Mouse (Mus musculus) lung, postnatal 0 days (tissue): ENCODE results near the gene Mrpl9. TPM values are rescaled to one million over a fixed set of nuclear protein-coding genes. Genes with fewer than 3 reads are reported as not detected.
A peak's percentile ranks its signal among the peaks of the same experiment; 100 is the strongest.

Experiments used
- ATAC-seq: fragments of 200-750 bp; cut with Nextera tagmentation; 2 replicates; pipeline ENCODE4 v1.8.0; 2017; ENCODE audit warnings: moderate library complexity
- DNase-seq: peaks from one replicate; pipeline ENCODE4 v3.0.0-alpha.2; 2016; ENCODE audit warnings: low spot score
- H3K27ac ChIP-seq: fragments of 300-500 bp; sonication (generic); 2 replicates; pipeline ENCODE4 v1.5.1; 2014; ENCODE audit warnings: antibody characterized with exemption, mild to moderate bottlenecking, low read length, mixed read lengths
- H3K27me3 ChIP-seq: fragments of 300-500 bp; sonication (generic); replicated peaks from 2 replicates; pipeline ENCODE4 v1.6.1; 2014; ENCODE audit warnings: low read length, mixed read lengths; ENCODE audit not compliant: insufficient read depth
- H3K36me3 ChIP-seq: fragments of 300-500 bp; sonication (generic); 2 replicates; pipeline ENCODE4 v1.6.1; 2014; ENCODE audit warnings: low read length, mixed read lengths; ENCODE audit not compliant: insufficient read depth
- H3K4me1 ChIP-seq: fragments of 300-500 bp; sonication (generic); 2 replicates; pipeline ENCODE4 v1.6.1; 2014; ENCODE audit warnings: antibody characterized with exemption, low read depth, low read length, mixed read lengths; ENCODE audit not compliant: insufficient read depth
- H3K4me2 ChIP-seq: fragments of 300-500 bp; sonication (generic); replicated peaks from 2 replicates; pipeline ENCODE4 v1.6.1; 2014; ENCODE audit warnings: low read depth, mild to moderate bottlenecking, low read length, moderate library complexity, mixed read lengths
- H3K4me3 ChIP-seq: fragments of 300-500 bp; sonication (generic); 2 replicates; pipeline ENCODE4 v1.5.1; 2014; ENCODE audit warnings: low read depth, low read length
- H3K9ac ChIP-seq: fragments of 300-500 bp; sonication (generic); replicated peaks from 2 replicates; pipeline ENCODE4 v1.6.1; 2014; ENCODE audit warnings: low read depth, mild to moderate bottlenecking
- H3K9me3 ChIP-seq: fragments of 300-500 bp; sonication (generic); 2 replicates; pipeline ENCODE4 v1.6.1; 2016; ENCODE audit warnings: low read length, mixed read lengths
- CTCF ChIP-seq: IDR thresholded peaks from 2 replicates; pipeline ENCODE4 v1.5.1; 2016; ENCODE audit warnings: antibody characterized with exemption, mild to moderate bottlenecking
- EP300 ChIP-seq: IDR thresholded peaks from 2 replicates; pipeline ENCODE4 v1.6.1; 2016; ENCODE audit warnings: antibody characterized with exemption, mild to moderate bottlenecking, control low read depth
- WGBS: fragments of 180-500 bp; shearing (Covaris S2); extraction: QIAGEN DNeasy Blood & Tissue Kit; methylation state at CpG from one replicate; pipeline ENCODE4 v1.1.7; 2014; 5-methylcytosine and 5-hydroxymethylcytosine counted together
- polyA plus RNA-seq: library from polyadenylated mRNA; unstranded; fragments of >200 nt; fragmentation: Nextera tagmentation; extraction: Ambion mirVana; gene quantifications from 2 replicates; pipeline ENCODE4 v1.2.1, GENCODE M21; 2015

The Mrpl9 gene
- polyA plus RNA-seq, 1 experiment from 2014 or later = 39.2 TPM

- H3K4me3 ChIP-seq = no peak overlapping the region
- no peaks in the 10 kb centered on the region for H3K36me3 ChIP-seq
- no peak overlapping the region for H3K27ac ChIP-seq
- TF ChIP-seq CTCF (no peak), EP300 (no peak)
- no peak overlapping the region for H3K4me2 ChIP-seq
- DNase-seq = peak; percentile 20
- H3K9me3 ChIP-seq = no peaks in the 10 kb centered on the region
- H3K4me1 ChIP-seq = no peaks in the 10 kb centered on the region
- 47% methylated on average over 5 of the region's 5 CpGs for WGBS
- 0 out of 2 replicates have a peak, but pooled peaks cover 4% of the 10 kb centered on the region for H3K27me3 ChIP-seq
- H3K9ac ChIP-seq = no peak overlapping the region
- ATAC-seq = no peak
These were observed 30.6 kb downstream of the Mrpl9 start for GRCm38 (mm10) chr3:94473567-94474232.

GRCm38 (mm10) chr3:94476301-94477035 lies 33.4 kb downstream of the Mrpl9 start:
- H3K27me3 ChIP-seq = 0 out of 2 replicates have a peak, but pooled peaks cover 5% of the 10 kb centered on the region
- no peaks in the 10 kb centered on the region for H3K9me3 ChIP-seq
- no peaks in the 10 kb centered on the region for H3K4me1 ChIP-seq
- no peak for ATAC-seq
- no peak overlapping the region for H3K4me3 ChIP-seq
- no peak overlapping the region for H3K9ac ChIP-seq
- no peak for DNase-seq
- no peak overlapping the region for H3K4me2 ChIP-seq
- H3K36me3 ChIP-seq = no peaks in the 10 kb centered on the region
- no peak overlapping the region for H3K27ac ChIP-seq
- TF ChIP-seq CTCF (no peak), EP300 (no peak)
- 60% methylated on average over 8 of the region's 8 CpGs for WGBS

- Histone ChIP-seq H3K4me3 (no peak overlapping the region), H3K9me3 (no peaks in the 10 kb centered on the region), H3K27ac (no peak overlapping the region), H3K36me3 (no peaks in the 10 kb centered on the region), H3K4me2 (no peak overlapping the region), H3K27me3 (0 out of 2 replicates have a peak, but pooled peaks cover 5% of the 10 kb centered on the region), H3K4me1 (no peaks in the 10 kb centered on the region), H3K9ac (no peak overlapping the region)
- 44% methylated on average over 4 of the region's 4 CpGs for WGBS
- no peak for ATAC-seq
- DNase-seq = no peak
- no peak for TF ChIP-seq EP300
- TF ChIP-seq CTCF = no peak
These were observed 34.3 kb downstream of the Mrpl9 start for GRCm38 (mm10) chr3:94477444-94477843.

GRCm38 (mm10) chr3:94477981-94478422 lies 34.9 kb downstream of the Mrpl9 start, which contains the start of gene Celf3:
Gene Celf3 (plus strand): TSS chr3:94478295.
- H3K4me3 ChIP-seq = no peak within 1 kb of the TSS
- H3K36me3 ChIP-seq = no peaks in the 10 kb centered on the region
- H3K27me3 ChIP-seq = 0 out of 2 replicates have a peak, but pooled peaks cover 5% of the 10 kb centered on the region
- under 1% methylated on average over 14 of the region's 14 CpGs for WGBS
- ATAC-seq (no peak), DNase-seq (peak; percentile 17)
- no peaks in the 10 kb centered on the region for H3K9me3 ChIP-seq
- H3K9ac ChIP-seq = no peak within 1 kb of the TSS
- no peak within 1 kb of the TSS for H3K4me2 ChIP-seq
- no peak within 1 kb of the TSS for H3K27ac ChIP-seq
- TF ChIP-seq CTCF (no peak), EP300 (no peak)
- H3K4me1 ChIP-seq = no peaks in the 10 kb centered on the region

- TF ChIP-seq CTCF = no peak
- TF ChIP-seq EP300 = no peak
- no peak overlapping the region for H3K4me2 ChIP-seq
- H3K9me3 ChIP-seq = no peaks in the 10 kb centered on the region
- H3K27me3 ChIP-seq = 0 out of 2 replicates have a peak, but pooled peaks cover 5% of the 10 kb centered on the region
- DNase-seq (no peak), ATAC-seq (no peak)
- 12% methylated on average over 9 of the region's 9 CpGs for WGBS
- no peak overlapping the region for H3K27ac ChIP-seq
- H3K36me3 ChIP-seq = no peaks in the 10 kb centered on the region
- no peak overlapping the region for H3K9ac ChIP-seq
- H3K4me3 ChIP-seq = no peak overlapping the region
- H3K4me1 ChIP-seq = no peaks in the 10 kb centered on the region
These were observed 35.6 kb downstream of the Mrpl9 start for GRCm38 (mm10) chr3:94478591-94479169.

- Histone ChIP-seq H3K9me3 (no peaks in the 10 kb centered on the region), H3K27me3 (0 out of 2 replicates have a peak, but pooled peaks cover 5% of the 10 kb centered on the region), H3K4me2 (no peak overlapping the region), H3K4me3 (no peak overlapping the region), H3K36me3 (no peaks in the 10 kb centered on the region), H3K9ac (no peak overlapping the region), H3K27ac (no peak overlapping the region), H3K4me1 (no peaks in the 10 kb centered on the region)
- ATAC-seq (no peak), DNase-seq (peak; percentile 44)
- no peak for TF ChIP-seq CTCF
- no peak for TF ChIP-seq EP300
- WGBS = 7% methylated on average over 11 of the region's 11 CpGs
These were observed 36.4 kb downstream of the Mrpl9 start for GRCm38 (mm10) chr3:94479564-94479963.
